28 mouse cellular contexts compared by ENCODE assay signal in the genomic region with DNA sequence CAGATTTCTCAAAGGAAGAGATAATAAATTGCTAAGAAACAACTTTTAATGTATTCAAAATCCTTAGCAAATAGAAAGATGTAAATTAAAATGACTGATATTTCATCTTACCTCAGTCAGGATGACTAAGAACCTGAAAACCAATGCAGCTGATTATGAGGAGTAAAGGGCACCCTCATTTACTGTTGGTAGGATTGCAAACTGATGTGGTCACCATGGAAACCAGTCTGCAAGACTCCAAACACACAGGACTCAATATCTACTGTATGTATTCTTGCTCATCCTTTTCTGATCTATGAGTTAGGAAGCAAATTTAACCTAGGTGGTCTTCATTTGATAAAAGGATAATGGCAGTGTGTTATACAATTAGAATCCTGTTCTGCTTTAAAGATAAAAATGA.
DNase-seq lines count a peak whose midpoint lies in the region; ATAC-seq lines count a peak whose summit lies in the region.
"Had no signal": no experiment of that assay in that cellular context is flagged by ENCODE, and none has a peak within 500 bp of the region (broad histone marks: within the 10 kb centered on the region; RNA-seq: fewer than 3 reads in every experiment).

No protein-coding gene starts in this region.

- H3K9me3 ChIP-seq in embryonic facial prominence, embryonic 11.5 days (replicated peaks; ENCODE audit: control insufficient read depth, low read length): no peaks in the 10 kb centered on the region
- no peaks in the 10 kb centered on the region for H3K9me3 ChIP-seq in embryonic facial prominence, embryonic 10.5 days
- no peaks in the 10 kb centered on the region for H3K9me3 ChIP-seq in midbrain, embryonic 15.5 days
- no peaks in the 10 kb centered on the region for H3K9me3 ChIP-seq in midbrain, embryonic 13.5 days
- H3K9me3 ChIP-seq in liver, embryonic 12.5 days (replicated peaks): no peaks in the 10 kb centered on the region
- H3K9me3 ChIP-seq: embryonic facial prominence, embryonic 12.5 days; embryonic facial prominence, embryonic 15.5 days; forebrain, embryonic 12.5 days; heart, embryonic 10.5 days; heart, embryonic 13.5 days had no signal

- no peaks in the 10 kb centered on the region for H3K36me3 ChIP-seq in embryonic facial prominence, embryonic 11.5 days (replicated peaks; ENCODE audit: control insufficient read depth, insufficient read depth, low read depth, low read length)
- no peaks in the 10 kb centered on the region for H3K36me3 ChIP-seq in embryonic facial prominence, embryonic 10.5 days (replicated peaks)
- H3K36me3 ChIP-seq in midbrain, embryonic 15.5 days (replicated peaks): no peaks in the 10 kb centered on the region
- H3K36me3 ChIP-seq in midbrain, embryonic 13.5 days: no peaks in the 10 kb centered on the region
- H3K36me3 ChIP-seq in liver, embryonic 12.5 days: no peaks in the 10 kb centered on the region
- H3K36me3 ChIP-seq: embryonic facial prominence, embryonic 12.5 days; embryonic facial prominence, embryonic 15.5 days; forebrain, embryonic 12.5 days; heart, embryonic 10.5 days; heart, embryonic 13.5 days had no signal

- H3K27me3 ChIP-seq in embryonic facial prominence, embryonic 11.5 days (ENCODE audit: control insufficient read depth, insufficient read depth, low read length): no peaks in the 10 kb centered on the region
- H3K27me3 ChIP-seq in embryonic facial prominence, embryonic 10.5 days (replicated peaks; ENCODE audit: low read depth, poor library complexity, severe bottlenecking): no peaks in the 10 kb centered on the region
- H3K27me3 ChIP-seq in midbrain, embryonic 15.5 days (replicated peaks): no peaks in the 10 kb centered on the region
- no peaks in the 10 kb centered on the region for H3K27me3 ChIP-seq in midbrain, embryonic 13.5 days
- H3K27me3 ChIP-seq in liver, embryonic 12.5 days (replicated peaks): no peaks in the 10 kb centered on the region
- H3K27me3 ChIP-seq: embryonic facial prominence, embryonic 12.5 days; embryonic facial prominence, embryonic 15.5 days; forebrain, embryonic 12.5 days; heart, embryonic 13.5 days had no signal

- H3K4me1 ChIP-seq in embryonic facial prominence, embryonic 11.5 days (ENCODE audit: control insufficient read depth, insufficient read depth, low read length): no peaks in the 10 kb centered on the region
- H3K4me1 ChIP-seq in embryonic facial prominence, embryonic 10.5 days: no peaks in the 10 kb centered on the region
- H3K4me1 ChIP-seq in midbrain, embryonic 15.5 days: no peaks in the 10 kb centered on the region
- H3K4me1 ChIP-seq in midbrain, embryonic 13.5 days (replicated peaks): no peaks in the 10 kb centered on the region
- H3K4me1 ChIP-seq in liver, embryonic 12.5 days: no peaks in the 10 kb centered on the region
- H3K4me1 ChIP-seq: embryonic facial prominence, embryonic 12.5 days; embryonic facial prominence, embryonic 15.5 days; forebrain, embryonic 12.5 days; heart, embryonic 10.5 days; heart, embryonic 13.5 days had no signal

- no peak overlapping the region for H3K27ac ChIP-seq in embryonic facial prominence, embryonic 11.5 days (replicated peaks; ENCODE audit: low read depth, low read length)
- H3K27ac ChIP-seq in embryonic facial prominence, embryonic 10.5 days (replicated peaks): no peak overlapping the region
- no peak overlapping the region for H3K27ac ChIP-seq in midbrain, embryonic 15.5 days
- no peak overlapping the region for H3K27ac ChIP-seq in midbrain, embryonic 13.5 days
- H3K27ac ChIP-seq in liver, embryonic 12.5 days: no peak overlapping the region
- H3K27ac ChIP-seq: embryonic facial prominence, embryonic 12.5 days; embryonic facial prominence, embryonic 15.5 days; forebrain, embryonic 12.5 days; heart, adult 2 months; heart, embryonic 10.5 days; heart, embryonic 13.5 days; hindbrain, embryonic 14.5 days; hindbrain, postnatal 0 days had no signal

- no peak overlapping the region for H3K9ac ChIP-seq in embryonic facial prominence, embryonic 11.5 days (replicated peaks; ENCODE audit: low read length)
- no peak overlapping the region for H3K9ac ChIP-seq in midbrain, embryonic 15.5 days
- H3K9ac ChIP-seq in midbrain, embryonic 13.5 days (replicated peaks): no peak overlapping the region
- H3K9ac ChIP-seq in liver, embryonic 12.5 days: no peak overlapping the region
- H3K9ac ChIP-seq: embryonic facial prominence, embryonic 12.5 days; embryonic facial prominence, embryonic 15.5 days; forebrain, embryonic 12.5 days; heart, embryonic 13.5 days; hindbrain, embryonic 14.5 days had no signal

- H3K4me2 ChIP-seq in embryonic facial prominence, embryonic 11.5 days (ENCODE audit: low read depth, low read length): no peak overlapping the region
- H3K4me2 ChIP-seq in midbrain, embryonic 15.5 days: no peak overlapping the region
- no peak overlapping the region for H3K4me2 ChIP-seq in midbrain, embryonic 13.5 days (replicated peaks)
- H3K4me2 ChIP-seq in liver, embryonic 12.5 days: no peak overlapping the region
- H3K4me2 ChIP-seq: embryonic facial prominence, embryonic 12.5 days; embryonic facial prominence, embryonic 15.5 days; forebrain, embryonic 12.5 days; heart, embryonic 13.5 days; hindbrain, embryonic 14.5 days had no signal

- no peak overlapping the region for H3K4me3 ChIP-seq in embryonic facial prominence, embryonic 11.5 days (ENCODE audit: low read depth, low read length)
- no peak overlapping the region for H3K4me3 ChIP-seq in embryonic facial prominence, embryonic 10.5 days
- no peak overlapping the region for H3K4me3 ChIP-seq in midbrain, embryonic 15.5 days
- no peak overlapping the region for H3K4me3 ChIP-seq in midbrain, embryonic 13.5 days (replicated peaks)
- H3K4me3 ChIP-seq in liver, embryonic 12.5 days: no peak overlapping the region
- H3K4me3 ChIP-seq: embryonic facial prominence, embryonic 12.5 days; embryonic facial prominence, embryonic 15.5 days; forebrain, embryonic 12.5 days; heart, adult 2 months; heart, embryonic 10.5 days; heart, embryonic 13.5 days had no signal

- ATAC-seq in embryonic facial prominence, embryonic 11.5 days (replicated peaks; ENCODE audit: insufficient number of reproducible peaks, low FRiP score, low TSS enrichment, low read depth): no peak
- peak; percentile 74; the same call in 1 of the 2 replicates for ATAC-seq in midbrain, embryonic 15.5 days (replicated peaks)
- no peak for ATAC-seq in midbrain, embryonic 13.5 days
- no peak for ATAC-seq in liver, embryonic 12.5 days
- ATAC-seq: activated CD4-positive, CD25-positive, alpha-beta regulatory T cell, adult 4 months; forebrain, embryonic 16.5 days; hindbrain, postnatal 0 days had no signal

- DNase-seq in embryonic facial prominence, embryonic 11.5 days (ENCODE audit: low spot score): peak; percentile 53
- no peak for DNase-seq in embryonic facial prominence, embryonic 10.5 days (ENCODE audit: low spot score)
- peak; percentile 37 for DNase-seq in forelimb bud, embryonic 11.5 days (ENCODE audit: low read depth, low spot score)
- DNase-seq in c-Kit-positive CD71-positive TER-119-positive erythroid progenitor cells, embryonic 14.5 days (ENCODE audit: low spot score): no peak
- DNase-seq: adrenal gland, adult 8-10 months; adrenal gland, postnatal 25 days; cerebellum, adult 11-12 months; cerebellum, adult 8-10 months; cerebellum, postnatal 10 days; cerebellum, postnatal 36 days; embryo, embryonic 11 days; gastrocnemius, postnatal 10 days; gastrocnemius, postnatal 36 days; heart, adult 2 months; heart, postnatal 14 days; heart, postnatal 4 days had no signal

Comparison
In these comparisons a context has a peak if more than half of its experiments do, and no peak if none do; other contexts are left out.
1. DNase-seq: peak in embryonic facial prominence, embryonic 11.5 days (single experiment) and forelimb bud, embryonic 11.5 days (single experiment); none in embryonic facial prominence, embryonic 10.5 days (single experiment) and c-Kit-positive CD71-positive TER-119-positive erythroid progenitor cells, embryonic 14.5 days (single experiment).